Mouse (Mus musculus): ENCODE results near the gene Hps1.

Hps1 gene

DNA sequence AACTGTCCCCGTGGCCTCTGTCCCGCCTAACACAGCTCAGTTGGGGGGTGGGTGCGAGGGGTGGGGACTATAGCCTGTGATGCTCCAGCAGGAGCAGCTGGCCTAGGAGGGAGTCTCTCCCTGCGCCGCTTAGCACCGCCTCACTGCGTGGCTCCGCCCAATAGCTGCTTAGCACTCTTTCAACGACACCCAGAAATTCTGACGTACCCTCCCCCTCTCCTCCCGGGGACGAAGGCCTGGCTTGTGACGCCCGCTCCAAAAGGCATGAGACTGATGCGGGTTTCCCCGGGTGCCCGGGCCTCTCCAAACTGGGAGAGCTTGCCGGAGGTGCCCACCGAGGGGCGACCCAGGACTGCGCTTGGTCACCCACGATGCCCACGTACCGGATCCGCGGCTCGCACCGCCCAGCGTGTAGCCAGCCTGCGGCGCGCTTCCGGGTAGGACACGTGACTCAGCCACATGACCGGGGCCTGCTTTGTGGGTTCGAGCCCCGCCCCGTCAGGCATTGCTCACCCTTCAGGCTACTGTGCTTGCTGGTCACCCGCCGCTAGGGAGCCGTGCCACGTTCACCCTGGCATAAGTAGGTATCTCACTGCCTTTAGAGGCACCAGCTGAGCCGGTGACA lies at the start of gene Hps1:
Hps1 (minus strand) TSS at position 448 of the 625 bp plus-strand sequence.
- TF ChIP-seq NANOG (IDR thresholded peaks at IDR 0.05; ENCODE audit: borderline replicate concordance, low read length) (no peak), CTCF (conservative IDR thresholded peaks at IDR 0.05; ENCODE audit: low read length) (no peak), POU5F1 (IDR thresholded peaks at IDR 0.05; ENCODE audit: borderline replicate concordance, low read length) (no peak)
- H3K9me3 ChIP-seq (ENCODE audit: low read length) = no peaks in the 10 kb centered on the region
- H3K4me3 ChIP-seq (replicated peaks; ENCODE audit: low read length) = peak within 1 kb of the TSS; percentile 85
- H3K4me1 ChIP-seq (replicated peaks; ENCODE audit: low read depth, low read length) = peaks cover 23% of the 10 kb centered on the region
- 0 out of 2 replicates have a peak, but pooled peaks cover 3% of the 10 kb centered on the region for H3K36me3 ChIP-seq (ENCODE audit: insufficient read depth, low read length)
- peaks cover 1% of the 10 kb centered on the region; the same call in 1 of the 2 replicates for H3K27me3 ChIP-seq (ENCODE audit: insufficient read depth, low read length)

DNA sequence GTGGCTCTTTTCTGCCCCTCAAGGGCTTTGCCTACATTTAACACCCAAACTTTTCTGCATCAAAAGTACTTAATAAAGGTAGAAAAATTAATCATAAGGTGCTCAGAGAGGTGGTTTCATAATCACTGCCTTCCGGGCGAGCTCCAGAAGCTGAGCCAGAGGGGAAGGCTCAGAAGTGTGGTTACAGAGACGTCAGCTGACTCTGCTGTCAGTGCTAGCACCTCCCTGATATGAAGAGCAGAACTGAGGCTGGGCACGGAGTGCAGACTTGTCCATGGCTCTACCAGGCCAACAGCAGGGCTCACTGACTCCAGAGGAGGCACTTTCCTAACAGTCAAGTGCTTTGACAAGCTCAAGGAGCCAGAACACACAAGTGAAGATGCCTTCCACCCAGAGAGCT lies 49.4 kb upstream of the Hps1 start:
- no peaks in the 10 kb centered on the region for H3K4me1 ChIP-seq (replicated peaks; ENCODE audit: low read depth, low read length)
- H3K36me3 ChIP-seq (ENCODE audit: insufficient read depth, low read length) = no peaks in the 10 kb centered on the region
- H3K9me3 ChIP-seq (ENCODE audit: low read length) = 0 out of 2 replicates have a peak, but pooled peaks cover under 1% of the 10 kb centered on the region
- H3K4me3 ChIP-seq (replicated peaks; ENCODE audit: low read length) = no peak overlapping the region
- TF ChIP-seq NANOG (IDR thresholded peaks at IDR 0.05; ENCODE audit: borderline replicate concordance, low read length) = no peak
- no peak for TF ChIP-seq CTCF (conservative IDR thresholded peaks at IDR 0.05; ENCODE audit: low read length)
- TF ChIP-seq POU5F1 (IDR thresholded peaks at IDR 0.05; ENCODE audit: borderline replicate concordance, low read length) = no peak
- H3K27me3 ChIP-seq (ENCODE audit: insufficient read depth, low read length) = no peaks in the 10 kb centered on the region

DNA sequence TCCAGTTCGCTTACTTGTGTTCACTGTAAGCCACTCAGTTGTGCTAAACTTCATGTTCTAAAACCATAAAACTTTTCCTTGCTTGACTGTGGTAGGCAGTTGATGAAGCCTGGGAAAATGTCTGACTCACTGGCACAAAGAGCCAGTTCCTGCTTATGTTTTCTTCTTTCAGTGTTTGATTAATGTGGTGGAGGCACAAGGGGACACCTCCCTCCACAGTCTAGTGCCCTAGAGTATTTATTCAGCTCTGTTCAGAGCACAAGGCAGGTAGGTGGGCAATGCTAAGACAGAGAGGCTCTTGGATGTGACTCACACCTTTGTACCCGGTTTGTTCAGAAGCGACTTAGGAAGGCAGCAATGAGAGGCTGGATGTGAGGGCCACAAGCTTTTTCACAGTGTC lies 48.1 kb upstream of the Hps1 start:
- TF ChIP-seq CTCF (conservative IDR thresholded peaks at IDR 0.05; ENCODE audit: low read length) (no peak), NANOG (IDR thresholded peaks at IDR 0.05; ENCODE audit: borderline replicate concordance, low read length) (no peak), POU5F1 (IDR thresholded peaks at IDR 0.05; ENCODE audit: borderline replicate concordance, low read length) (no peak)
- Histone ChIP-seq H3K36me3 (ENCODE audit: insufficient read depth, low read length) (no peaks in the 10 kb centered on the region), H3K4me3 (replicated peaks; ENCODE audit: low read length) (no peak overlapping the region), H3K9me3 (ENCODE audit: low read length) (no peaks in the 10 kb centered on the region), H3K4me1 (replicated peaks; ENCODE audit: low read depth, low read length) (no peaks in the 10 kb centered on the region), H3K27me3 (ENCODE audit: insufficient read depth, low read length) (no peaks in the 10 kb centered on the region)

DNA sequence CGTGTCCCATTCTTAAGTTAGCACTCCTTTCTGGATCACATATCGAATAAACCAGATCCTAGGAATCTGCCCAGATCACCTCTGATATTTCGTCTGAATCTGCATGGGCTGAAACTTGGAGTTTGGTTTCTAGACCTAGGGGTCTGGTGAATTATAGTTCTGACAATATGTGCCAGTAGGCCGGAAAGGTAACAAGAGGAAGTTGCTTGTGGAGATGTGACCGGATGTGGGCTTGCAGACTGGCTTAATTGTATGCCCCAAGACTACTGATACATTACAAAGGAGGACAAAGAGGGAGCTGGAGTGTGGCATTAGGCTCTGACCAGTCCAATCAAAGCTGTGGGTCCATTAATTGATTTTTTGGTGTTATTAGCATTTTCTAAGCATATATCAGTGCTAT lies 40.3 kb upstream of the Hps1 start:
- H3K4me1 ChIP-seq (replicated peaks; ENCODE audit: low read depth, low read length) = no peaks in the 10 kb centered on the region
- TF ChIP-seq CTCF (conservative IDR thresholded peaks at IDR 0.05; ENCODE audit: low read length) = no peak
- TF ChIP-seq NANOG (IDR thresholded peaks at IDR 0.05; ENCODE audit: borderline replicate concordance, low read length) = no peak
- no peak for TF ChIP-seq POU5F1 (IDR thresholded peaks at IDR 0.05; ENCODE audit: borderline replicate concordance, low read length)
- no peaks in the 10 kb centered on the region for H3K27me3 ChIP-seq (ENCODE audit: insufficient read depth, low read length)
- no peaks in the 10 kb centered on the region for H3K36me3 ChIP-seq (ENCODE audit: insufficient read depth, low read length)
- H3K9me3 ChIP-seq (ENCODE audit: low read length) = no peaks in the 10 kb centered on the region
- no peak overlapping the region for H3K4me3 ChIP-seq (replicated peaks; ENCODE audit: low read length)

DNA sequence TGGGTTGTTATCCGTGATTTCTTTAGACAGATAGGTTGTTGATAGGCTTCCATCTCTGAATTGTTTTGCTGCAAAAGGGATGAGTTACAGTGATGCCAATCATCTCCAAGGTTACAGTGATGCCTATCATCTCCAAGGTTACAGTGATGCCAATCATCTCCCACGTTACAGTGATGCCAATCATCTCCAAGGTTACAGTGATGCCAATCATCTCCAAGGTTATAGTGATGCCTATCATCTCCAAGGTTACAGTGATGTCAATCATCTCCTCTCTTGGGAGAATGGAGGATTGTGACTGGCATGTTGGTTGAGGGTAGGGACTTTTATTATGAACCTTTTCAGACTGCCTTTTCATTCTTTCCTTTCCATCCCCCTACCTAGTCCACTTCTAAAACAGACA lies 38.0 kb upstream of the Hps1 start:
- H3K4me3 ChIP-seq (replicated peaks; ENCODE audit: low read length) = no peak overlapping the region
- H3K4me1 ChIP-seq (replicated peaks; ENCODE audit: low read depth, low read length) = no peaks in the 10 kb centered on the region
- TF ChIP-seq POU5F1 (IDR thresholded peaks at IDR 0.05; ENCODE audit: borderline replicate concordance, low read length) (no peak), NANOG (IDR thresholded peaks at IDR 0.05; ENCODE audit: borderline replicate concordance, low read length) (no peak), CTCF (conservative IDR thresholded peaks at IDR 0.05; ENCODE audit: low read length) (no peak)
- no peaks in the 10 kb centered on the region for H3K27me3 ChIP-seq (ENCODE audit: insufficient read depth, low read length)
- H3K9me3 ChIP-seq (ENCODE audit: low read length) = no peaks in the 10 kb centered on the region
- H3K36me3 ChIP-seq (ENCODE audit: insufficient read depth, low read length) = no peaks in the 10 kb centered on the region

DNA sequence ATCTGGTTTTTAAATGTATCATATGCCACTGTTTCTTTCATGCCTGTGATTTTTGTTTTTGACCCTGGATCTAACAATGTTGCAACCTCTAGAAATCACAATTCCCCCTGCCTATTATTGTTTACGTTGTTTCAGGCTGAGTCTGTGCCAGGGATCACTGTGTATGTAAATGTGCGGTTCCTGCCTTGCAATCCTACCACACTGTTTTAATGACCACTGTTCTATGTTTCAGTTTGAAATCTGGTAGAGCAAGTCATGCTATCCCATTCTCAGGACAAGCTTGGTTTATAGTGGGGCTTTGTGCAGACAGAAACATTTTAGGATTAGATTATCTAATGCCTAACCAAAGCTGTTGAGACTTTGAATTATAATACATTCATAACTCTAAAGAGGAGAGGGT lies 36.5 kb upstream of the Hps1 start:
- TF ChIP-seq POU5F1 (IDR thresholded peaks at IDR 0.05; ENCODE audit: borderline replicate concordance, low read length) = no peak
- TF ChIP-seq CTCF (conservative IDR thresholded peaks at IDR 0.05; ENCODE audit: low read length) = no peak
- no peak for TF ChIP-seq NANOG (IDR thresholded peaks at IDR 0.05; ENCODE audit: borderline replicate concordance, low read length)
- Histone ChIP-seq H3K36me3 (ENCODE audit: insufficient read depth, low read length) (no peaks in the 10 kb centered on the region), H3K27me3 (ENCODE audit: insufficient read depth, low read length) (no peaks in the 10 kb centered on the region), H3K4me3 (replicated peaks; ENCODE audit: low read length) (no peak overlapping the region), H3K4me1 (replicated peaks; ENCODE audit: low read depth, low read length) (no peaks in the 10 kb centered on the region), H3K9me3 (ENCODE audit: low read length) (no peaks in the 10 kb centered on the region)

DNA sequence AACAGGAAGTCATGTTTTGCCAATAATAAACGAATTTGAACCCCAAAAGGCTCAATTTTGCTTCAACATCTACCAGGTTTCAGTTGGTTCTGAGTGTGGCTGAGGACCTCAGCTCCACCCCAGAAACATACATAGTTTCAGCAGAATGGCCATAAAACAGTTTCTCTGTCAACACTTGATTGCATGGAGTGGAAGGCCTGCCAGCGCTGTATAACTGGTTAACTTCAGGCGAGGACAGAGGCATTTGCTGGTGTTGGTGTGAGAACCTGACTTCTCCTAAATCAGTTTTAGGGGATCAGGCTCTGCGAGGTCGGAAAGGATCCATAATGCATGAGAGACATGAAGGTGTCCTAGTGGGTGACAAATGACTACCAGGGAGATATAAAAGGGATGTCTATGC lies 30.4 kb upstream of the Hps1 start:
- no peaks in the 10 kb centered on the region for H3K36me3 ChIP-seq (ENCODE audit: insufficient read depth, low read length)
- H3K27me3 ChIP-seq (ENCODE audit: insufficient read depth, low read length) = no peaks in the 10 kb centered on the region
- TF ChIP-seq NANOG (IDR thresholded peaks at IDR 0.05; ENCODE audit: borderline replicate concordance, low read length) (no peak), CTCF (conservative IDR thresholded peaks at IDR 0.05; ENCODE audit: low read length) (no peak), POU5F1 (IDR thresholded peaks at IDR 0.05; ENCODE audit: borderline replicate concordance, low read length) (no peak)
- no peaks in the 10 kb centered on the region for H3K9me3 ChIP-seq (ENCODE audit: low read length)
- H3K4me3 ChIP-seq (replicated peaks; ENCODE audit: low read length) = no peak overlapping the region
- no peaks in the 10 kb centered on the region for H3K4me1 ChIP-seq (replicated peaks; ENCODE audit: low read depth, low read length)

DNA sequence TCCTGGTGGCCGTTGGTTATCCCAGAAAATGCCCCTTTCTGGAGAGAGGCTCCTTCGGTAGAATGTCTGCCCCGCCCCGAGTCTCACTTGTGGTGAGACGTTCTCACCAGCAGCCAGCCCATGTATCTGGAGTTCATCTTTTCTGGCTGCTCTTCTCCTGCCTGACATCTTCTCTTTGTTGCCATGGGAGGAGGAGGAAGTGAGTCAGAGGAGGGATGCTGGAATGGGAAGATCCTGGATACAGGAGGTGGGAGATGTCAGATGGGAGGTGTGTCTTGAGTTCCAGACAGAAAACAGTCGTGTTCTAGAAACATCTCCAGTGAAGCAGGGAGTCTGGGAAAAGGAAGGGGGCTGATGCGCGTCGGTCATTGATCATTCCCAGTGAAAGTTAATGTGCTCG lies 29.7 kb upstream of the Hps1 start:
- no peaks in the 10 kb centered on the region for H3K4me1 ChIP-seq (replicated peaks; ENCODE audit: low read depth, low read length)
- H3K9me3 ChIP-seq (ENCODE audit: low read length) = no peaks in the 10 kb centered on the region
- TF ChIP-seq POU5F1 (IDR thresholded peaks at IDR 0.05; ENCODE audit: borderline replicate concordance, low read length) = no peak
- TF ChIP-seq CTCF (conservative IDR thresholded peaks at IDR 0.05; ENCODE audit: low read length) = no peak
- no peak for TF ChIP-seq NANOG (IDR thresholded peaks at IDR 0.05; ENCODE audit: borderline replicate concordance, low read length)
- H3K27me3 ChIP-seq (ENCODE audit: insufficient read depth, low read length) = no peaks in the 10 kb centered on the region
- H3K4me3 ChIP-seq (replicated peaks; ENCODE audit: low read length) = no peak overlapping the region
- H3K36me3 ChIP-seq (ENCODE audit: insufficient read depth, low read length) = no peaks in the 10 kb centered on the region

DNA sequence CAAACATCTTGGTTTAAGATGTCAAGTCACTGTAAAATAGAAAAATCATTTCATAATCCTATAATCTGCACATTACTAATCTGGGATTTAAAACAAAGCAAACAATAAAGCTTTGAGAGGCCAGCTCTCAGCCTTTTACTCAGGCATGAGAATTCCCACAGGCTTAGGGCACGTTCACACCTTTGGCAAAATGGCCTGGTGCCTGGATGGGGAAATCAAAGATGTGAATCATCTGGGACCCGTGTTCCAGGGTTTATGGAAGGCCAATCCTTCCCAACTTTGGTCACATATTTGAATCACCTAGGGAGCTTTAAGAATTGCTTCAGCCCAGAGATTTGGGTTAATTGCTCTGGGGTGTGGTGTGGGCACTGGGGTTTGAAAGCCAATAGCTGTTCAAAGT lies 18.1 kb upstream of the Hps1 start:
- Histone ChIP-seq H3K4me1 (replicated peaks; ENCODE audit: low read depth, low read length) (peaks cover 7% of the 10 kb centered on the region), H3K27me3 (ENCODE audit: insufficient read depth, low read length) (peaks cover 24% of the 10 kb centered on the region), H3K9me3 (ENCODE audit: low read length) (no peaks in the 10 kb centered on the region), H3K36me3 (ENCODE audit: insufficient read depth, low read length) (no peaks in the 10 kb centered on the region), H3K4me3 (replicated peaks; ENCODE audit: low read length) (no peak overlapping the region)
- no peak for TF ChIP-seq POU5F1 (IDR thresholded peaks at IDR 0.05; ENCODE audit: borderline replicate concordance, low read length)
- TF ChIP-seq NANOG (IDR thresholded peaks at IDR 0.05; ENCODE audit: borderline replicate concordance, low read length) = no peak
- TF ChIP-seq CTCF (conservative IDR thresholded peaks at IDR 0.05; ENCODE audit: low read length) = no peak
